ENCODE assay signal across 8 mouse cellular contexts in genomic region chr1:133237670-133238069, GRCm38 (mm10).
DNase-seq lines count a peak whose midpoint lies in the region; ATAC-seq and TF ChIP-seq lines count a peak whose summit lies in the region.

No protein-coding gene starts in this region.

- H3K27ac ChIP-seq in limb, embryonic 14.5 days (replicated peaks; ENCODE audit: low read depth, low read length), result no peak overlapping the region

- no peak overlapping the region for H3K4me3 ChIP-seq in limb, embryonic 14.5 days (replicated peaks; ENCODE audit: low read length)

- WGBS in limb, embryonic 14.5 days, result 13% methylated on average over 11 of the region's 11 CpGs

- H3K4me1 ChIP-seq in limb, embryonic 14.5 days (ENCODE audit: control insufficient read depth, insufficient read depth, low read length), result peaks cover 30% of the 10 kb centered on the region

- no peaks in the 10 kb centered on the region for H3K9me3 ChIP-seq in limb, embryonic 14.5 days (ENCODE audit: control insufficient read depth, low read length)

- H3K36me3 ChIP-seq in limb, embryonic 14.5 days (ENCODE audit: control insufficient read depth, insufficient read depth, low read length), result no peaks in the 10 kb centered on the region

- peak; percentile 32 for ATAC-seq in inflammation-experienced regulatory T-cells, adult 6 months
- ATAC-seq in limb, embryonic 14.5 days (ENCODE audit: low FRiP score, low read depth), result 0 out of 2 replicates have a peak, but pooled peaks have one; percentile 32
- peak; percentile 46; the same call in 1 of the 2 replicates for ATAC-seq in neutrophil, adult 5-6 weeks (ENCODE audit: extremely low read depth, insufficient number of reproducible peaks, low FRiP score, poor library complexity, severe bottlenecking)

- peak; percentile 28 to 42 for DNase-seq in layer of hippocampus, adult 8-10 months (ENCODE audit: low spot score in 2 of 2)
- DNase-seq in layer of hippocampus, postnatal 25 days (ENCODE audit: extremely low spot score in 1 of 2, low spot score in 1 of 2), result no peak
- peak; percentile 70 for DNase-seq in embryo, embryonic 9.5 days (ENCODE audit: extremely low spot score)
- DNase-seq in limb, embryonic 14.5 days (ENCODE audit: low spot score), result no peak
- DNase-seq in ovary, adult 18-20 months (ENCODE audit: low spot score), result no peak
- no peak for DNase-seq in adrenal gland, adult 2 months

- no peaks in the 10 kb centered on the region for H3K27me3 ChIP-seq in limb, embryonic 14.5 days (ENCODE audit: control insufficient read depth, insufficient read depth, low read length)

- H3K4me2 ChIP-seq in limb, embryonic 14.5 days (replicated peaks; ENCODE audit: low read depth, low read length, severe bottlenecking), result 0 out of 2 replicates have a peak overlapping the region, but pooled peaks have one; percentile 16

- no peak for TF ChIP-seq POLR2A in limb, embryonic 14.5 days (IDR thresholded peaks at IDR 0.05; ENCODE audit: borderline replicate concordance, extremely low read depth, insufficient read depth, insufficient read length)

- H3K9ac ChIP-seq in limb, embryonic 14.5 days (ENCODE audit: low read depth, low read length, severe bottlenecking), result no peak overlapping the region

Comparison
In these comparisons a context has a peak if more than half of its experiments do, and no peak if none do; other contexts are left out.
1. DNase-seq: peak in layer of hippocampus, adult 8-10 months (2 of 2) and embryo, embryonic 9.5 days (single experiment); none in layer of hippocampus, postnatal 25 days (0 of 2), limb, embryonic 14.5 days (single experiment), ovary, adult 18-20 months (single experiment) and adrenal gland, adult 2 months (single experiment).
2. Peak in every context shown above with its lines, with median percentiles within 50 percentile points of each other: ATAC-seq.